Mouse (Mus musculus): ENCODE results near the gene Agk.
A peak's percentile ranks its signal among the peaks of the same experiment; 100 is the strongest.

Agk gene

GRCm38 (mm10) chr6:40381908-40382307 lies 56.9 kb downstream of the Agk start:
- DNase-seq (ENCODE audit: low read depth, low spot score) = no peak
- Histone ChIP-seq H3K27me3 (ENCODE audit: control insufficient read depth, insufficient read depth, low read length, poor library complexity, severe bottlenecking) (no peaks in the 10 kb centered on the region), H3K36me3 (ENCODE audit: control insufficient read depth, insufficient read depth, low read length, poor library complexity, severe bottlenecking) (peaks cover 2% of the 10 kb centered on the region; the same call in 1 of the 2 replicates)

GRCm38 (mm10) chr6:40385682-40386081 lies 60.7 kb downstream of the Agk start:
- Histone ChIP-seq H3K27me3 (ENCODE audit: control insufficient read depth, insufficient read depth, low read length, poor library complexity, severe bottlenecking) (no peaks in the 10 kb centered on the region), H3K36me3 (ENCODE audit: control insufficient read depth, insufficient read depth, low read length, poor library complexity, severe bottlenecking) (peaks cover 4% of the 10 kb centered on the region; the same call in 1 of the 2 replicates)
- DNase-seq (ENCODE audit: low read depth, low spot score) = no peak

DNA sequence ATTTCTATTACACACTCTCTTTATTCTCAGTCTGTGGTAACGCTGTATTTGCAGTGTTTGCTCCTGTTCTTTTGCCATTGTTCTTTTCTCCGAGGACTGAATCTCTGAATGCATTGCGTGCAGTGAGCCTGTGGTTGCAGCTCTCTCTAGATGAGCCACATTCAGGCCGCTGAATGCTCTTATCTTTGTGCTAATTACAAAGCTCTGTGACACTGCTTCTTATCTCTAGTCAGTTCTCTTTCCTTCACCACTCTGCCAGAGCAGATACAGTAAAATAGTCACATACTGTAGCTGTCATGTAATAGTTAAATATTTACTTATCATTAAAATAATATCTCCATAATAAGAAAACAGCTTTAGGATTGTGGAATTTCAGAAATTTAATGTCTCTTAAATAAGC lies 63.7 kb downstream of the Agk start:
- Histone ChIP-seq H3K36me3 (ENCODE audit: control insufficient read depth, insufficient read depth, low read length, poor library complexity, severe bottlenecking) (peaks cover 7% of the 10 kb centered on the region; the same call in 1 of the 2 replicates), H3K27me3 (ENCODE audit: control insufficient read depth, insufficient read depth, low read length, poor library complexity, severe bottlenecking) (no peaks in the 10 kb centered on the region)
- DNase-seq (ENCODE audit: low read depth, low spot score) = no peak

GRCm38 (mm10) chr6:40390975-40391374 lies 66.0 kb downstream of the Agk start:
- H3K27me3 ChIP-seq (ENCODE audit: control insufficient read depth, insufficient read depth, low read length, poor library complexity, severe bottlenecking) = no peaks in the 10 kb centered on the region
- no peak for DNase-seq (ENCODE audit: low read depth, low spot score)
- H3K36me3 ChIP-seq (ENCODE audit: control insufficient read depth, insufficient read depth, low read length, poor library complexity, severe bottlenecking) = peaks cover 7% of the 10 kb centered on the region; the same call in 1 of the 2 replicates

GRCm38 (mm10) chr6:40393213-40393612 lies 68.2 kb downstream of the Agk start:
- peak; percentile 11 for DNase-seq (ENCODE audit: low read depth, low spot score)
- H3K36me3 ChIP-seq (ENCODE audit: control insufficient read depth, insufficient read depth, low read length, poor library complexity, severe bottlenecking) = peaks cover 6% of the 10 kb centered on the region; the same call in 1 of the 2 replicates
- H3K27me3 ChIP-seq (ENCODE audit: control insufficient read depth, insufficient read depth, low read length, poor library complexity, severe bottlenecking) = no peaks in the 10 kb centered on the region

DNA sequence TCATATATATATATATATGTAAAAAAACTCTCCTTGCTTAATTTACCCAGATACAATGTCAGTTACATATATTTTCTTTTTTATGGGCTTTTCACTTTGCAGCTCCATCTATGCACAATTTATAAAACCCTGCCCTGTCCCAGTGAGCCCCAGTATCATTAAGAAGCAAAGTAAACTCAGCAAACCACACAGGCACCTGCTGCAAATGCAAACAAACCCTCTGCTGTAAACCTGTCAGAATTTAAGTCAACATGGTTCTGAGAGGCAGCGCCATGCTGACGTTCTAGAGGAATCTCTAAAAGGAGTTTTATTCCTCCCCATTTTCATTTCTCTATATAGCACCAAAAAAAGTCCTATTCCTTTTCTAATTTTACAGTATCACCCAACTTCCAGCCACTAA lies 77.1 kb downstream of the Agk start:
- no peaks in the 10 kb centered on the region for H3K27me3 ChIP-seq (ENCODE audit: control insufficient read depth, insufficient read depth, low read length, poor library complexity, severe bottlenecking)
- no peak for DNase-seq (ENCODE audit: low read depth, low spot score)
- H3K36me3 ChIP-seq (ENCODE audit: control insufficient read depth, insufficient read depth, low read length, poor library complexity, severe bottlenecking) = peaks cover 4% of the 10 kb centered on the region; the same call in 1 of the 2 replicates

DNA sequence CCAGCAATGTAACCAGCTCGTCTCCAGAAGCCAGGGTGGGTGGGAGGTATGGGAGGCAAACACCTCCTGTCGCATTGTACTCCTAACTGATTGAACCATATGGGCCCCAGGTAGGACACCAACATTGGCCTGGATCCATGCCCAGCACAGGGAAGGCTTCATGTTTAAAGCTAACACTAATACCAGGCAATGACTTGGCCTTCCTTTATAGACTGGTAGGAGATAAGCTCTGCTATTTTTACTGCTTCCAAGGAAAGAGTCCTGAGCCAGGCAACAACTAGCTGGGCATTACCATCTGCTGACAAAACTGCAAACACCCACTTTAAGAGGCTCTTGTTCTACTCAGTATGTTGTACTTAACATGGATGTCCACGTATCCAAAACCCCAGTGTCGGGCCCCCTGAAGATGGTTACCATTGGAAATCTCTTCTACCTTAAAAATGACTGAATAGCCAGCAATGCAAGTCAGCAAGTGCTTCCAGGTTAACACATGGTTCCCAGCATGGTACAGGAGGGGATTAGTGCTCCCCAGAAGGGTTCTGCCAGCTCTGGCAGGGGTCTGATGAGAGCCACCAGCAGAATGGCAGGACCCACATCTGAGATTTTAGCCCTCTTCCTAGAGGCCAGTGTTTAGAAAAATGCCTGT lies 78.8 kb downstream of the Agk start:
- Histone ChIP-seq H3K27me3 (ENCODE audit: control insufficient read depth, insufficient read depth, low read length, poor library complexity, severe bottlenecking) (no peaks in the 10 kb centered on the region), H3K36me3 (ENCODE audit: control insufficient read depth, insufficient read depth, low read length, poor library complexity, severe bottlenecking) (peaks cover 6% of the 10 kb centered on the region; the same call in 1 of the 2 replicates)
- DNase-seq (ENCODE audit: low read depth, low spot score) = no peak

DNA sequence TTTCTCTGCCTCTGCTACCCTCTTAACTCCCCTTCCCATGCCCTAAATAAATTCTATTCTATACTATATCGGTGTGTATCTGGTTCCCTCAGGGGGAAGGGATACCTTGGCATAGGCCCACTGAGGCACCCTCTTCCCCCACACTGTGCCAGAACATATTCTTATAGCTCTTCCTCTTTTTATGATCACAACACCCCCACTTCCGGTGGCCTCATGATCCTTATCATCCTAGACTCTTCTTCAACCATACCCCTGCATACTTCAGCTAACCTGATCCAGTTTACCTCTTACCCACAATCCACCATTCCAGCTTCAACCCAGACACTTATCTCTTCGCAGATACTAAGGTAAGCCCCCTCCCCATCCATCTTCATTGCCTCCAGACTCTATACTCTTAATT lies 86.1 kb downstream of the Agk start:
- peaks cover 4% of the 10 kb centered on the region; the same call in 1 of the 2 replicates for H3K36me3 ChIP-seq (ENCODE audit: control insufficient read depth, insufficient read depth, low read length, poor library complexity, severe bottlenecking)
- no peak for DNase-seq (ENCODE audit: low read depth, low spot score)
- H3K27me3 ChIP-seq (ENCODE audit: control insufficient read depth, insufficient read depth, low read length, poor library complexity, severe bottlenecking) = no peaks in the 10 kb centered on the region

GRCm38 (mm10) chr6:40413046-40413445 lies 88.1 kb downstream of the Agk start:
- Histone ChIP-seq H3K36me3 (ENCODE audit: control insufficient read depth, insufficient read depth, low read length, poor library complexity, severe bottlenecking) (0 out of 2 replicates have a peak, but pooled peaks cover 2% of the 10 kb centered on the region), H3K27me3 (ENCODE audit: control insufficient read depth, insufficient read depth, low read length, poor library complexity, severe bottlenecking) (no peaks in the 10 kb centered on the region)
- DNase-seq (ENCODE audit: low read depth, low spot score) = no peak

DNA sequence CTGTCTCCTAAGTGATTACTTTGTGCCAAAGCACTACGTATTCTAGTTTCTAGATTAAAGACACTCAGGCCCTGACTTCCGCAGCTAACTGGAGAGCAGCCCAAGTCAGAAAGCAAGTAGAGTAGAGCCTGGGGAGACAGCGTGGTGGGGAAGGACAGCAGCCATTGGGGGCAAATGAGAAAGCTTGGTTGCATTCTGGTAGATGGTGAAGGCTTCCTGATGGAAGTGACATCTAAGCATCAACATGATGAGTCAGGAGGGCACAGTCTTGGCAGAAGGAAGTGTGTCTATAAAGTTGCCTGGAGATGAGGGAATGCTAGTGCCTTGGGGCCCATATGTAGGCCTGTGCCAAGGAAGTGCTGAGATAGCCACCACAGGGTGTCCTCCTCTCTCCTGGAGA lies 88.6 kb downstream of the Agk start:
- Histone ChIP-seq H3K27me3 (ENCODE audit: control insufficient read depth, insufficient read depth, low read length, poor library complexity, severe bottlenecking) (no peaks in the 10 kb centered on the region), H3K36me3 (ENCODE audit: control insufficient read depth, insufficient read depth, low read length, poor library complexity, severe bottlenecking) (0 out of 2 replicates have a peak, but pooled peaks cover 2% of the 10 kb centered on the region)
- DNase-seq (ENCODE audit: low read depth, low spot score) = no peak

GRCm38 (mm10) chr6:40415799-40416198 lies 90.8 kb downstream of the Agk start:
- H3K36me3 ChIP-seq (ENCODE audit: control insufficient read depth, insufficient read depth, low read length, poor library complexity, severe bottlenecking) = 0 out of 2 replicates have a peak, but pooled peaks cover 2% of the 10 kb centered on the region
- DNase-seq (ENCODE audit: low read depth, low spot score) = no peak

GRCm38 (mm10) chr6:40418386-40418785 lies 93.4 kb downstream of the Agk start:
- DNase-seq (ENCODE audit: low read depth, low spot score) = no peak
- Histone ChIP-seq H3K27me3 (ENCODE audit: control insufficient read depth, insufficient read depth, low read length, poor library complexity, severe bottlenecking) (no peaks in the 10 kb centered on the region), H3K36me3 (ENCODE audit: control insufficient read depth, insufficient read depth, low read length, poor library complexity, severe bottlenecking) (peaks cover 8% of the 10 kb centered on the region; the same call in 1 of the 2 replicates)

More at GRCm38 (mm10) chr6:40415799-40416198, 90.8 kb downstream of the Agk start:
- no peaks in the 10 kb centered on the region for H3K27me3 ChIP-seq (ENCODE audit: control insufficient read depth, insufficient read depth, low read length, poor library complexity, severe bottlenecking)

- H3K27me3 ChIP-seq (ENCODE audit: control insufficient read depth, insufficient read depth, low read length, poor library complexity, severe bottlenecking) = no peaks in the 10 kb centered on the region
- peaks cover 8% of the 10 kb centered on the region; the same call in 1 of the 2 replicates for H3K36me3 ChIP-seq (ENCODE audit: control insufficient read depth, insufficient read depth, low read length, poor library complexity, severe bottlenecking)
- no peak for DNase-seq (ENCODE audit: low read depth, low spot score)
Observed at GRCm38 (mm10) chr6:40421099-40421498, 96.1 kb downstream of the Agk start.

DNA sequence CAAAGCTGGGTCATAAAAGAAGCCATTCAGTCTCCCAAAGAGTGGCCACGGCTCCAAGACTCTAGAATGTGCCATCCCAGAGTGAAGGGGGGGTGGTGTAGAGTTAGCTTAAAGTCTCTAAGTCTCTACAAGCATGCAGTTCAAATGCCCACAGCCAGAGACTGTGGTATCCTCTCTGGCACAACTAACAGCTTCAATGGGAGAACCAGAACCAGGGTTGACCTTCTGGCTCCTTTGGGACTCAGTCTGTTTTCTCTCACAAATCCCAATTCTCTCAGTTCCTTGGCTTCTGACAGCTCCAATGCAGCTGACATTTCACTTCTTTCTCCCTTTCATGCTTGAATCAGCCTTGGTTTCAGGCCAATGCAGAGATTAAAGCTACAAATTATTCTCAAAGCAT lies 98.0 kb downstream of the Agk start:
- Histone ChIP-seq H3K36me3 (ENCODE audit: control insufficient read depth, insufficient read depth, low read length, poor library complexity, severe bottlenecking) (peaks cover 6% of the 10 kb centered on the region; the same call in 1 of the 2 replicates), H3K27me3 (ENCODE audit: control insufficient read depth, insufficient read depth, low read length, poor library complexity, severe bottlenecking) (no peaks in the 10 kb centered on the region)
- no peak for DNase-seq (ENCODE audit: low read depth, low spot score)

DNA sequence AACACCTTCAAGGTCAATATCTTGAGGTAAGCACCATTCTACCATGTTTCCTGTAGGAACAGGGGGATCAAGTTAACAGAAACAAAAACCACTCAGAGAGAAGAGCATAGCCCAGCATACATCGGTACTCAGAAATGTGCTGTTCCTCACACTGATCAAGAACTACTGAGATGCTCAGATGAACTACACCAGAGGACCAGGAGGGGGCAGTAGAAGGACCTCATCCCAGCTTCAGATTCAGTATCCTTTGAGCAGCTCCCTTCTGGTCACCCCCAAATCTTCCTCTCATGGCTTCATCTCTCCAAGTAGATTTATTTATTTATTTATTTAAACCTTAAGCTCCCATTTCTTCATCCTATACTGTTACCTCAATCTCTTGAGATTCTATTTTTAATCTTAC lies 98.8 kb downstream of the Agk start:
- DNase-seq (ENCODE audit: low read depth, low spot score) = peak; percentile 84
- peaks cover 6% of the 10 kb centered on the region; the same call in 1 of the 2 replicates for H3K36me3 ChIP-seq (ENCODE audit: control insufficient read depth, insufficient read depth, low read length, poor library complexity, severe bottlenecking)
- no peaks in the 10 kb centered on the region for H3K27me3 ChIP-seq (ENCODE audit: control insufficient read depth, insufficient read depth, low read length, poor library complexity, severe bottlenecking)
